Mouse (Mus musculus) gastrocnemius, postnatal 36 days (tissue): ENCODE data around the gene Prp2. TPM values are rescaled to one million over a fixed set of nuclear protein-coding genes. Genes with fewer than 3 reads are reported as not detected.
"Not testable (repeated sequence)": the region's sequence is repeated elsewhere in the genome, so short reads cannot be mapped to it uniquely, and the experiment has no call there.

Experiments used
- DNase-seq, 2 experiments: peaks; one replicate each; pipeline ENCODE4 v3.0.0; 2022
- intact Hi-C: fragments of 180-260 bp; cut with DNase I; formaldehyde crosslinking; loops from one replicate; pipeline ENCODE4 v1.15.1; 2025
- long read RNA-seq, 2 experiments: library from polyadenylated mRNA; stranded (forward); transcript quantifications; one replicate each; pipeline ENCODE4 v2.0.0; 2021
- total RNA-seq, 2 experiments: library from RNA; stranded (reverse); gene quantifications; 2 replicates each; pipeline ENCODE4 v1.2.3; 2021

Gene Prp2
- total RNA-seq: not detected
- long read RNA-seq, experiment 1: 0 reads
- long read RNA-seq, experiment 2: 0 reads

DNA sequence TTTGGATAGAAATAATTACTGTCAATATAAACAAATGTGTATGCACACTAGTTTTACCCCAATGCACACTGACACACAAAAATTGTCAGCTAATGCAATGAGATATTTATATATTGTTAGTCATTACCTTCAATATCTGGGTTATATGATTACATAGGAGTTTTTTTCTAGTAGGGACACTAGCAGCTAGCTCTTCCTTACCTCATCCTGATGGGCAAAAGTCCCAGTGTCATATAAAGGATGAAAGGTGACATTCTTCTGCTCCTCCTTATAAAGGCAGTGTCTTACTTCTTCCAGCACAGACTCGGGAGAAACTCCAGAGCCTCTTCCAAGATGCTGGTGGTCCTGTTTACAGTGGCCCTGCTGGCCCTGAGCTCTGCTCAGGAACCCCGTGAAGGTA is at the start of gene Prp2:
TSS of gene Prp2 (plus strand) at position 301 of the 400 bp plus-strand sequence.
- intact Hi-C loops, DNase-seq: not testable (repeated sequence)

DNA sequence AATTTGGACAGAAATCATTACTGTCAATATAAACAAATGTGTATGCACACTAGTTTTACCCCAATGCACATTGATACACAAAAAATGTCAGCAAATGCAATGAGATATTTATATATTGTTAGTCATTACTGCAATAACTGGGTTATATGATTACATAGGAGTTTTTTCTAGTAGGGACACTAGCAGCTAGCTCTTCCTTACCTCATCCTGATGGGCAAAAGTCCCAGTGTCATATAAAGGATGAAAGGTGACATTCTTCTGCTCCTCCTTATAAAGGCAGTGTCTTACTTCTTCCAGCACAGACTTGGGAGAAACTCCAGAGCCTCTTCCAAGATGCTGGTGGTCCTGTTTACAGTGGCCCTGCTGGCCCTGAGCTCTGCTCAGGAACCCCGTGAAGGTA is 26.2 kb upstream of the Prp2 start, which contains the start of gene Prh1:
TSS of gene Prh1 (plus strand) at position 301 of the 400 bp plus-strand sequence.
- intact Hi-C loops, DNase-seq: not testable (repeated sequence)

DNA sequence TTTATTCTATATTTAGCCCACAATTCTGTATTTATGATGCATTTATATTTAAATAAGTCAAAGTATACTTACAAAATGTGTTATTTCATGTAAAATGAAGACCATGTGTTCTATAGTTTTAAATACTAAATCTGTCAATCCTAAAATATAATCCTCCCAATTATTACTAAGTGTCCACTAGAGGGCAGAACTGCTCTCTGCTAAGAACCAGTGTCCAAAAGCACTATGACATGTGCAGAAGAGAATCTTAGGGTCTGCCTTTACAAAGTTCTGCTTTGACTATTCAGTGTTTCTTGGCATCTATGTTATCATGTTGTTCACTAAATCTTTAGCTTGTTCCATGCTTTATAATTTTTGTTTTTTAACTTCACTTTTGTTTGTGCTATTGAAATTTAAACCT is 53.7 kb downstream of the Prp2 start:
- DNase-seq: no peak
- intact Hi-C loops: no loop called here

Other genes starting within 250 kb of the Prp2 start
- not detected for gene Gm8882, start 231.8 kb upstream of the Prp2 start, total RNA-seq
- gene Prh1, start 26.1 kb upstream of the Prp2 start, total RNA-seq: not detected
- not detected for gene A630073D07Rik, start 55.6 kb downstream of the Prp2 start, total RNA-seq
- gene Tas2r120, start 61.0 kb downstream of the Prp2 start, total RNA-seq: not detected
- gene Tas2r121, start 105.1 kb downstream of the Prp2 start, total RNA-seq: not detected
- gene Tas2r122, start 116.0 kb downstream of the Prp2 start, total RNA-seq: not detected
- not detected for gene Tas2r115, start 142.1 kb downstream of the Prp2 start, total RNA-seq
- gene Tas2r124, start 158.8 kb downstream of the Prp2 start, total RNA-seq: not detected
- gene Tas2r102, start 166.2 kb downstream of the Prp2 start, total RNA-seq: not detected
- gene Tas2r136, start 182.2 kb downstream of the Prp2 start, total RNA-seq: not detected
- not detected for gene Tas2r117, start 206.9 kb downstream of the Prp2 start, total RNA-seq